Mouse (Mus musculus): ENCODE measurements at regions not wholly inside any gene's neighbourhood (a gene's known extent, or its start where the extent isn't known, plus 50 kb on each side); places are given as distances from the start of the nearest gene placed in this dataset.

- peak; percentile 43 for DNase-seq (ENCODE audit: low read depth, low spot score)
Observed at GRCm38 (mm10) chr2:173453569-173454405, 68.6 kb upstream of the 1700021F07Rik start.

GRCm38 (mm10) chr2:173454741-173455140 is 67.6 kb upstream of the 1700021F07Rik start:
- DNase-seq (ENCODE audit: low read depth, low spot score): no peak

- no peak for DNase-seq (ENCODE audit: low read depth, low spot score)
Observed at GRCm38 (mm10) chr2:173455216-173455615, 67.2 kb upstream of the 1700021F07Rik start.

- DNase-seq (ENCODE audit: low read depth, low spot score): no peak
Observed at GRCm38 (mm10) chr2:173456083-173456482, 66.3 kb upstream of the 1700021F07Rik start.

GRCm38 (mm10) chr2:173456924-173457623 is 65.3 kb upstream of the 1700021F07Rik start:
- DNase-seq (ENCODE audit: low read depth, low spot score): no peak

GRCm38 (mm10) chr2:173457624-173458320 is 64.6 kb upstream of the 1700021F07Rik start:
- no peak for DNase-seq (ENCODE audit: low read depth, low spot score)

- DNase-seq (ENCODE audit: low read depth, low spot score): no peak
Observed at GRCm38 (mm10) chr2:173458861-173459260, 63.5 kb upstream of the 1700021F07Rik start.

GRCm38 (mm10) chr2:173463313-173463712 is 59.1 kb upstream of the 1700021F07Rik start:
- no peak for DNase-seq (ENCODE audit: low read depth, low spot score)

- no peak for DNase-seq (ENCODE audit: low read depth, low spot score)
Observed at GRCm38 (mm10) chr2:173464562-173464961, 57.8 kb upstream of the 1700021F07Rik start.

- DNase-seq (ENCODE audit: low read depth, low spot score): peak; percentile 24
Observed at GRCm38 (mm10) chr2:173465006-173465620, 57.3 kb upstream of the 1700021F07Rik start.

- no peak for DNase-seq (ENCODE audit: low read depth, low spot score)
Observed at GRCm38 (mm10) chr2:173468136-173468535, 54.2 kb upstream of the 1700021F07Rik start.

GRCm38 (mm10) chr2:173469756-173470155 is 52.6 kb upstream of the 1700021F07Rik start:
- DNase-seq (ENCODE audit: low read depth, low spot score): no peak

Data from skeletal muscle tissue, adult 2 months (tissue).